Mouse (Mus musculus) liver, embryonic 14.5 days (tissue): ENCODE measurements at regions not wholly inside any gene's neighbourhood (a gene's known extent, or its start where the extent isn't known, plus 50 kb on each side); places are given as distances from the start of the nearest gene placed in this dataset.
A peak's percentile ranks its signal among the peaks of the same experiment; 100 is the strongest.

Source experiments
- CTCF ChIP-seq: IDR thresholded peaks from 2 replicates; pipeline ENCODE4 v1.5.1; 2016; ENCODE audit warnings: antibody characterized with exemption, low read depth, control low read depth
- EP300 ChIP-seq: IDR thresholded peaks from 2 replicates; pipeline ENCODE4 v1.6.1; 2016; ENCODE audit warnings: antibody characterized with exemption, low read depth

- no peak for TF ChIP-seq CTCF
- peak; percentile 57 for TF ChIP-seq EP300
These were observed 76.7 kb upstream of the Atp2b1 start for GRCm38 (mm10) chr10:98837289-98838181.
